ENCODE assay signal across 8 mouse cellular contexts in the genomic region with DNA sequence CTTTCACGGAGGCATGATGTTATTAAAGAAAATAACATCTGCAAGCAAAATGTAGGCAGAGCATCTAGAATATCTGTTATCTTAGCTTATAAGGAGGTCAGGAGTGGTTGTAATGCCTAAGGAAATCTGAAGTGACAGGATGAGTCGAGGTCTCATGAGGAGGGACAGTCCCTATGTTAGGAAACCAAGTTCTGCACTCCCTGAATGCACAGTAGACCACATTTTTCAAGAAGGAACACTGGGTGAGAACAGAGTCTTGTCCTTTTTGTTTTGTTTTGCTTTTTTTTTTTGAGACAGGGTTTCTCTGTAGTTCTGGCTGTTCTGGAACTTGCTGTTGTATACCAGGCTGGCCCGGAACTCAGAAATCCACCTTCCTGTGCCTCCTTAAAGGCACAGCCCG. TPM values are rescaled to one million over a fixed set of nuclear protein-coding genes. Genes with fewer than 3 reads are reported as not detected.
DNase-seq lines count a peak whose midpoint lies in the region; ATAC-seq and TF ChIP-seq lines count a peak whose summit lies in the region.

No protein-coding gene starts in this region.

- no peaks in the 10 kb centered on the region for H3K27me3 ChIP-seq in kidney, embryonic 15.5 days
- H3K27me3 ChIP-seq in hindbrain, postnatal 0 days (ENCODE audit: insufficient read depth, low read length), result no peaks in the 10 kb centered on the region
- H3K27me3 ChIP-seq in myocyte (ENCODE audit: control insufficient read depth, insufficient read depth, insufficient read length), result no peaks in the 10 kb centered on the region

- H3K79me2 ChIP-seq in myocyte (ENCODE audit: control insufficient read depth, insufficient read depth), result peaks cover 62% of the 10 kb centered on the region

- H3ac ChIP-seq in myocyte (ENCODE audit: control insufficient read depth, insufficient read length), result peak overlapping the region; percentile 95

- ATAC-seq in kidney, embryonic 15.5 days (replicated peaks; ENCODE audit: low FRiP score), result no peak
- no peak for ATAC-seq in hindbrain, postnatal 0 days

- TF ChIP-seq POLR2A in myocyte (IDR thresholded peaks at IDR 0.05; ENCODE audit: insufficient read length, low read depth), result no peak

- no peak for TF ChIP-seq CTCF in hindbrain, postnatal 0 days (IDR thresholded peaks at IDR 0.05; ENCODE audit: low read depth)

- H3K4me2 ChIP-seq in kidney, embryonic 15.5 days, result peak overlapping the region; percentile 81
- peak overlapping the region; percentile 82 for H3K4me2 ChIP-seq in hindbrain, postnatal 0 days (ENCODE audit: low read depth, low read length)
- peak overlapping the region; percentile 90 for H3K4me2 ChIP-seq in myocyte (ENCODE audit: low read depth)

- H3K4me3 ChIP-seq in kidney, embryonic 15.5 days (replicated peaks), result peak overlapping the region; percentile 95
- H3K4me3 ChIP-seq in hindbrain, postnatal 0 days (ENCODE audit: low read length), result peak overlapping the region; percentile 91
- H3K4me3 ChIP-seq in myocyte, result peak overlapping the region; percentile 47

- H3K9me3 ChIP-seq in kidney, embryonic 15.5 days (replicated peaks), result no peaks in the 10 kb centered on the region
- H3K9me3 ChIP-seq in hindbrain, postnatal 0 days (ENCODE audit: low read length), result no peaks in the 10 kb centered on the region

- peak overlapping the region; percentile 96 for H3K9ac ChIP-seq in kidney, embryonic 15.5 days
- H3K9ac ChIP-seq in hindbrain, postnatal 0 days (replicated peaks; ENCODE audit: low read length), result peak overlapping the region; percentile 97

- peak overlapping the region; percentile 95; the same call in 1 of the 2 replicates for H3K27ac ChIP-seq in kidney, embryonic 15.5 days
- peak overlapping the region; percentile 97 for H3K27ac ChIP-seq in hindbrain, postnatal 0 days

- H3K36me3 ChIP-seq in kidney, embryonic 15.5 days, result no peaks in the 10 kb centered on the region
- no peaks in the 10 kb centered on the region for H3K36me3 ChIP-seq in hindbrain, postnatal 0 days (ENCODE audit: insufficient read depth, low read length)
- no peaks in the 10 kb centered on the region for H3K36me3 ChIP-seq in myocyte (ENCODE audit: control insufficient read depth, insufficient read depth)

- DNase-seq in kidney, postnatal 14 days, result no peak
- peak; percentile 45 for DNase-seq in adipocyte (ENCODE audit: low spot score)
- DNase-seq in hindbrain, postnatal 0 days (ENCODE audit: low spot score), result no peak
- no peak for DNase-seq in layer of hippocampus, postnatal 36 days
- DNase-seq in gastrocnemius, postnatal 4 days (ENCODE audit: low spot score in 2 of 2), result no peak
- DNase-seq in layer of hippocampus, postnatal 25 days (ENCODE audit: extremely low spot score in 1 of 2, low spot score in 1 of 2), result no peak

- 25% methylated on average over 4 of the region's 4 CpGs for WGBS in kidney, embryonic 15.5 days
- 15% methylated on average over 4 of the region's 4 CpGs for WGBS in hindbrain, postnatal 0 days

- H3K4me1 ChIP-seq in kidney, embryonic 15.5 days, result peaks cover 29% of the 10 kb centered on the region
- H3K4me1 ChIP-seq in hindbrain, postnatal 0 days (ENCODE audit: insufficient read depth, low read length), result no peaks in the 10 kb centered on the region; the same call in 1 of the 2 replicates

TF ChIP-seq in myocyte, 11 proteins besides CTCF, POLR2A, EP300 and RAD21:
- TF ChIP-seq MYOD1 (IDR thresholded peaks at IDR 0.05; ENCODE audit: control insufficient read depth in 1 of 3, insufficient read length in 2 of 3, low read depth in 2 of 3) (no peak), USF1 (IDR thresholded peaks at IDR 0.05; ENCODE audit: low read depth) (no peak), TCF12 (IDR thresholded peaks at IDR 0.05; ENCODE audit: insufficient read depth, poor library complexity, severe bottlenecking) (no peak), POLR2AphosphoS2 (IDR thresholded peaks at IDR 0.05; ENCODE audit: insufficient read length, low read depth) (no peak), E2F4 (IDR thresholded peaks at IDR 0.05; ENCODE audit: insufficient read depth) (no peak), REST (IDR thresholded peaks at IDR 0.05; ENCODE audit: insufficient read depth, insufficient read length) (no peak), TCF3 (IDR thresholded peaks at IDR 0.05; ENCODE audit: insufficient read length, low read depth) (no peak), CEBPB (IDR thresholded peaks at IDR 0.05; ENCODE audit: insufficient read depth, poor library complexity, severe bottlenecking) (no peak), SRF (IDR thresholded peaks at IDR 0.05; ENCODE audit: control insufficient read depth, insufficient read length, low read depth) (no peak), MYOG (IDR thresholded peaks at IDR 0.05; ENCODE audit: control insufficient read depth in 1 of 3, insufficient read depth in 1 of 3, insufficient read length in 2 of 3, low read depth in 2 of 3) (no peak), MAX (IDR thresholded peaks at IDR 0.05; ENCODE audit: low read depth) (no peak)

RNA-seq across cellular contexts. Expression of a gene that starts 1.7 kb away (rescaled TPM):
- 57.7 and 59.9 TPM in 2 replicates for polyA plus RNA-seq in kidney, embryonic 15.5 days (2015; fragmentation: Nextera tagmentation; extraction: Ambion mirVana)
- total RNA-seq in hindbrain, postnatal 0 days (2014; rRNA removed), result 31.4 and 33.6 TPM in 2 replicates
- polyA plus RNA-seq in hindbrain, postnatal 0 days (2015; fragmentation: Nextera tagmentation; extraction: Ambion mirVana), result 42.1 and 44.4 TPM in 2 replicates
- 7.9 TPM for polyA plus RNA-seq in myocyte (2012; fragmentation: generic; extraction: Trizol)
- total RNA-seq in layer of hippocampus, postnatal 36 days (2021), result 100 to 1,000 TPM; 159 to 164 TPM
- 10 to 100 TPM; 48.7 to 51.5 TPM for total RNA-seq in gastrocnemius, postnatal 4 days (2021)
- 100 to 1,000 TPM; 132 to 139 TPM for total RNA-seq in layer of hippocampus, postnatal 25 days (2021)
